Mouse (Mus musculus): ENCODE measurements around the gene Dnajc28.
A peak's percentile ranks its signal among the peaks of the same experiment; 100 is the strongest.

The Dnajc28 gene

GRCm38 (mm10) chr16:91614552-91614951 is 4.3 kb downstream of the Dnajc28 start:
- no peak for DNase-seq (ENCODE audit: low read depth, low spot score)
- H3K36me3 ChIP-seq (ENCODE audit: control insufficient read depth, insufficient read depth, low read length, poor library complexity, severe bottlenecking), result no peaks in the 10 kb centered on the region

DNA sequence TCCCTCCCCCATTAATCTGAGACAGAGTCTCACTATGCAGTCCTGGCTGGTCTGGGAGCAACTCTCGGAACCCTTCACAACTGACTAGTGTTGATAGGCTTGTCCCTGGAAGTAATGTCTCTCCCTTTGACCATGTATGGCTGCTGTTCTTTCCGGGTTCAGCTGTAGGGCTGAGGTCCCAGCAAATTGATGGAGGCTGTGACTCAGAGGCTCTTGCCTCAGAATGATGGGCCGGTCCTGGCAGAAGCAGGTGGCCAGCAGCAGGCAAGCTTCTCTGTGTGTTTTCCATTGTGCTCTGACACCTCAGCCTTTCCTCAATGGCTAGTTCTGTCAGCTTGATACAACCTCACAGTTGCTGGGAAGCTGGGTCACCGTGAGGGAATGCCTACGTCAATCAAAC is 6.3 kb downstream of the Dnajc28 start:
- H3K36me3 ChIP-seq (ENCODE audit: control insufficient read depth, insufficient read depth, low read length, poor library complexity, severe bottlenecking), result no peaks in the 10 kb centered on the region
- no peaks in the 10 kb centered on the region; the same call in 1 of the 2 replicates for H3K27me3 ChIP-seq (ENCODE audit: control insufficient read depth, insufficient read depth, low read length, poor library complexity, severe bottlenecking)
- no peak for DNase-seq (ENCODE audit: low read depth, low spot score)

More at GRCm38 (mm10) chr16:91614552-91614951, 4.3 kb downstream of the Dnajc28 start:
- no peaks in the 10 kb centered on the region; the same call in 1 of the 2 replicates for H3K27me3 ChIP-seq (ENCODE audit: control insufficient read depth, insufficient read depth, low read length, poor library complexity, severe bottlenecking)

GRCm38 (mm10) chr16:91611248-91611647 is 7.6 kb downstream of the Dnajc28 start:
- H3K36me3 ChIP-seq (ENCODE audit: control insufficient read depth, insufficient read depth, low read length, poor library complexity, severe bottlenecking), result no peaks in the 10 kb centered on the region
- DNase-seq (ENCODE audit: low read depth, low spot score), result peak; percentile 36
- H3K27me3 ChIP-seq (ENCODE audit: control insufficient read depth, insufficient read depth, low read length, poor library complexity, severe bottlenecking), result no peaks in the 10 kb centered on the region; the same call in 1 of the 2 replicates

GRCm38 (mm10) chr16:91609501-91610245 is 9.2 kb downstream of the Dnajc28 start:
- Histone ChIP-seq H3K36me3 (ENCODE audit: control insufficient read depth, insufficient read depth, low read length, poor library complexity, severe bottlenecking) (no peaks in the 10 kb centered on the region), H3K27me3 (ENCODE audit: control insufficient read depth, insufficient read depth, low read length, poor library complexity, severe bottlenecking) (no peaks in the 10 kb centered on the region)
- DNase-seq (ENCODE audit: low read depth, low spot score), result no peak

DNA sequence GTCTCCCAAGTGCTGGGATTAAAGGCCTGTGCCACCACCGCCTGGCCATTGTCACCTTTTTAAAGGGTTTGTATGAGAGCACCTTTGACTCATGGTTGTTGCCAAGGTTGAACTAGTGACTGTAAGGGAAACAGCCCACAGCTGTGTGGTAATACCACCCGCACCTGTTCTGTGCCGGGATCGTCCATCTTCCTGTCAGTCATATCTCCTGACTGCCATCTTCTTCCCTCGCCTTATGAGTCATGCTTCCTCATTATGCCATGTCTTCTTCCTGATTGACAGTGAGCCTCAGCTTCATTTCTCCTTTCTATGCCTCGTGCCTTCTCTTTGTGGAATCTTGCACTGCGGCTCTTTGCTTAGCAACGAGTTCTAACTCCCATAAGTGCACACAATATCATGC is 11.9 kb downstream of the Dnajc28 start:
- Histone ChIP-seq H3K27me3 (ENCODE audit: control insufficient read depth, insufficient read depth, low read length, poor library complexity, severe bottlenecking) (no peaks in the 10 kb centered on the region), H3K36me3 (ENCODE audit: control insufficient read depth, insufficient read depth, low read length, poor library complexity, severe bottlenecking) (no peaks in the 10 kb centered on the region)
- peak; percentile 26 for DNase-seq (ENCODE audit: low read depth, low spot score)

DNA sequence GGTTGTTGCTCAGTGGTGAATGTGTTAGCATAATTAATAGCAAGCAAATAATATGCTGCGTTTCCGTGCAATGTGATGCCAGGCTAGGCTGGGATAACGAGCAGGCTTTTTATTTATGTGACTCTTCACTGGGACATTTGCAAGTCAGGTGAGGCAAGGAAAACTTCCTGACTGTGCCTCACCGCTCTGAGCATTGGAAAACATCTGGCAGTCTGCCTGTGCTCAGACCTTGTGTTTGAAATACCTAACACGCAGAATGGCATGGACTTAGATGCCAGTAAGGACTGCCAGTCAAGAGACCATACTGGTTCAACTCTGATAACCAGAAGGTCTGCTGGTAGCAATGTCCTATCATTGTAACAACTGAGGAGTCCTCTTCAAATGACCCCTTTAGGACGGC is 13.7 kb downstream of the Dnajc28 start:
- Histone ChIP-seq H3K27me3 (ENCODE audit: control insufficient read depth, insufficient read depth, low read length, poor library complexity, severe bottlenecking) (no peaks in the 10 kb centered on the region), H3K36me3 (ENCODE audit: control insufficient read depth, insufficient read depth, low read length, poor library complexity, severe bottlenecking) (no peaks in the 10 kb centered on the region)
- DNase-seq (ENCODE audit: low read depth, low spot score), result no peak

DNA sequence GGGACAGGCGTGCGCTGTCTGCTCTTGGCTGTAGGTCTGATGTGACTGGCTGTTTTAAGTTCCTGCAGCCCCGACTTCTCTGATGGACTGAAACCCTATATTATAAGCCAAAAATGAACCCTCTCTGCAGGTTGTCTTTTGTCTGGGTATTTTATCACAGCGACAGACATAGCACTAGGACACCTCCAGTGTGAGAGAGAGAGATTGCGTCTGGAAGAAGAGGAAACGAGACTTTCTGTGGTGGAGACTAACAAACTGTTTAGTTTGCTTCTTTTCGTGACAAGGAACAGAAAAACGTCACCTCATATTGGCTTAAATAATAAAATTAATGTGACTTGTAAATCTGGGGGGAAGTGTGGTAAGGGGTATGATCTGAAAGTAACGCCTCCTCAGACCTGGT is 17.1 kb downstream of the Dnajc28 start:
- H3K27me3 ChIP-seq (ENCODE audit: control insufficient read depth, insufficient read depth, low read length, poor library complexity, severe bottlenecking), result no peaks in the 10 kb centered on the region
- DNase-seq (ENCODE audit: low read depth, low spot score), result peak; percentile 68
- no peaks in the 10 kb centered on the region for H3K36me3 ChIP-seq (ENCODE audit: control insufficient read depth, insufficient read depth, low read length, poor library complexity, severe bottlenecking)

GRCm38 (mm10) chr16:91601081-91601480 is 17.7 kb downstream of the Dnajc28 start:
- DNase-seq (ENCODE audit: low read depth, low spot score), result no peak
- Histone ChIP-seq H3K27me3 (ENCODE audit: control insufficient read depth, insufficient read depth, low read length, poor library complexity, severe bottlenecking) (no peaks in the 10 kb centered on the region), H3K36me3 (ENCODE audit: control insufficient read depth, insufficient read depth, low read length, poor library complexity, severe bottlenecking) (no peaks in the 10 kb centered on the region)

DNA sequence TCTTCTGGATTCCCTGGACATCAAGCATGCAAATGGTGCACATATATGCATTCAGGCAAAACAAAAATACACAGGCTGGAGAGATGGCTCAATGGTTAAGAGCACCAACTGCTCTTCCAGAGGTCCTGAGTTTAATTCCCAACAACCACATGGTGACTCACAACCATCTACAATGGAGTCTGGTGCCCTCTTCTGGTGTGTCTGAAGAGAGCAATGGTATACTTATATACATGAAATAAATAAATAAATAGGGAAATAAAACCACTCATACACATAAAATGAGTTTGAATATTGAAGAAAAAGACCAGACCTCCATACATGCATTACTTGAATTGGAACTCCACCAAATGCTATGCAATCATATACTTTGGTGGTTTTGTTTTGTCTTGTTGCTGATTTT is 19.6 kb downstream of the Dnajc28 start:
- peak; percentile 7 for DNase-seq (ENCODE audit: low read depth, low spot score)
- Histone ChIP-seq H3K27me3 (ENCODE audit: control insufficient read depth, insufficient read depth, low read length, poor library complexity, severe bottlenecking) (no peaks in the 10 kb centered on the region), H3K36me3 (ENCODE audit: control insufficient read depth, insufficient read depth, low read length, poor library complexity, severe bottlenecking) (no peaks in the 10 kb centered on the region; the same call in 1 of the 2 replicates)

GRCm38 (mm10) chr16:91597672-91598010 is 21.2 kb downstream of the Dnajc28 start, which contains the start of gene Tmem50b:
Gene Tmem50b (minus strand): TSS chr16:91597800.
- no peaks in the 10 kb centered on the region for H3K27me3 ChIP-seq (ENCODE audit: control insufficient read depth, insufficient read depth, low read length, poor library complexity, severe bottlenecking)
- DNase-seq (ENCODE audit: low read depth, low spot score), result peak; percentile 99

DNA sequence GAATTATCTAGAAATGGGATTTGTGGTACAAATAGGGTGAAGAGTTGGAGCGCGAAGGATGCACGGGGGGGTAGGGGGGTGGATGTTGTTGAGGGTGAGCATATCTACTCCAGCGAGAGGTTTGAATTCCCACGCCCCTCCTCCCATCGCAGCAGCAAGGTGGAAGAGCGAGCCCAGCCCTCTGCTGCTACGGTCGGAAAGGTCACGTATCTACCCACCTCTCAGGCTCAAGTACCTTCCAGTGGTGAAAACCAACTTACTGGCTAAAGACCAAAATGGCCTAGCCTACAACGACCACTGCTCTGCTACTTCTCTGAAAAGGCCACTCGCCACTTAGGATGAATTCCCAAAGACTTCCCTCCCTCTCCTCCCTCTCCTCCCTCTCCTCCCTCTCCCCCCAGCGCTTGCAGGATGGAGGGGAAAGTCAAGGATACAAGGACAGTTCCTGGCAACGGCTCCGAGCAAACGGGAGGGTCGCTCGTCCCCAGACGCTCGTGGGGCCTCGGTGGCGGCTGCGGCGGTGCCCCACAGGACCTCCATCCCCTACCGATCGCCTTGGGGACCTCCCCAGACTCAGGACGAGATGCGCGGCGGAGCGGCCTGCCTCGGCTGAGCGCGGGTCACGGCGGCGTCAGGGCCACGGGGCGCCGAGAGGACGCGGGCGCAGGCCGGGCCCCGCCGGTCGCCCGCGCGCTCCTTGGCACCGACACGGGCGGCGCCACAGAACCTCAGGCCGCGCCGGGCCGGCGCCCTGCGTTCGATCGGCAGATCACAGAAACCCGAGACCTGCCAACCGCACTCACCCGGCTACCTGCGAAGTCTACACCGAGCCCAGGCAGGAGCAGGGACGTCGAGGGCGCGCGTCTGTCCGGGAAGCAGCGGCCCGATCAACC is 21.8 kb downstream of the Dnajc28 start:
- no peaks in the 10 kb centered on the region for H3K27me3 ChIP-seq (ENCODE audit: control insufficient read depth, insufficient read depth, low read length, poor library complexity, severe bottlenecking)
- peak; percentile 48 for DNase-seq (ENCODE audit: low read depth, low spot score)
- H3K36me3 ChIP-seq (ENCODE audit: control insufficient read depth, insufficient read depth, low read length, poor library complexity, severe bottlenecking), result peaks cover 2% of the 10 kb centered on the region

More at GRCm38 (mm10) chr16:91597672-91598010, 21.2 kb downstream of the Dnajc28 start, which contains the start of gene Tmem50b:
- peaks cover 2% of the 10 kb centered on the region for H3K36me3 ChIP-seq (ENCODE audit: control insufficient read depth, insufficient read depth, low read length, poor library complexity, severe bottlenecking)

DNA sequence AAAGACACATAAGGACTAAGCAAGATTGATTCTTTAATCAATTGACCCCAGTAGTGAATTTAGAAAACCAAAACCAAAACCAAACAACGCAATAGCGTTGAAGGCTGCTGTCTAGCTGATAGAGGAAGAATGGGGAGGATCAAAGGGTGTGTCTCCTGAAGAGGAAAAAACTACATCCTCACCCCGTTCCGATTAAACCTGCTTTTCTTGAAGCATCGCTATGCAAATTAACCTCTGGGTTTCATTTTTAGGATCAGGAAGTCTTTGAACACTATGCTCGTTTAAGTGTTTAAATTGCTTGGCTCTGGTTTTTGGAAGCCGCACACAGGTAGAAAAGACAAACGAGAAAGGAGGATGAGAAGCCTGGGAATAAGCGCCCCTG is 22.4 kb downstream of the Dnajc28 start:
- DNase-seq (ENCODE audit: low read depth, low spot score), result peak; percentile 84
- H3K36me3 ChIP-seq (ENCODE audit: control insufficient read depth, insufficient read depth, low read length, poor library complexity, severe bottlenecking), result peaks cover 3% of the 10 kb centered on the region
- no peaks in the 10 kb centered on the region for H3K27me3 ChIP-seq (ENCODE audit: control insufficient read depth, insufficient read depth, low read length, poor library complexity, severe bottlenecking)

- no peaks in the 10 kb centered on the region for H3K27me3 ChIP-seq (ENCODE audit: control insufficient read depth, insufficient read depth, low read length, poor library complexity, severe bottlenecking)
- DNase-seq (ENCODE audit: low read depth, low spot score), result no peak
- H3K36me3 ChIP-seq (ENCODE audit: control insufficient read depth, insufficient read depth, low read length, poor library complexity, severe bottlenecking), result peaks cover 5% of the 10 kb centered on the region
Observed at GRCm38 (mm10) chr16:91595076-91595475, 23.8 kb downstream of the Dnajc28 start.

GRCm38 (mm10) chr16:91593262-91593661 is 25.6 kb downstream of the Dnajc28 start:
- H3K27me3 ChIP-seq (ENCODE audit: control insufficient read depth, insufficient read depth, low read length, poor library complexity, severe bottlenecking), result no peaks in the 10 kb centered on the region
- DNase-seq (ENCODE audit: low read depth, low spot score), result no peak
- H3K36me3 ChIP-seq (ENCODE audit: control insufficient read depth, insufficient read depth, low read length, poor library complexity, severe bottlenecking), result peaks cover 5% of the 10 kb centered on the region

GRCm38 (mm10) chr16:91592162-91592561 is 26.7 kb downstream of the Dnajc28 start:
- Histone ChIP-seq H3K36me3 (ENCODE audit: control insufficient read depth, insufficient read depth, low read length, poor library complexity, severe bottlenecking) (peaks cover 5% of the 10 kb centered on the region), H3K27me3 (ENCODE audit: control insufficient read depth, insufficient read depth, low read length, poor library complexity, severe bottlenecking) (no peaks in the 10 kb centered on the region)
- DNase-seq (ENCODE audit: low read depth, low spot score), result no peak
